Mouse (Mus musculus) liver, postnatal 0 days (tissue): ENCODE data around the gene Vps37d.

Experiments
- CTCF ChIP-seq: sonication (generic); IDR thresholded peaks from 2 replicates; pipeline ENCODE4 v1.5.1; 2016; ENCODE audit warnings: antibody characterized with exemption, low read depth
- EP300 ChIP-seq: IDR thresholded peaks from 2 replicates; pipeline ENCODE4 v1.6.1; 2016; ENCODE audit warnings: antibody characterized with exemption, low read depth, mild to moderate bottlenecking

GRCm38 (mm10) chr5:135127669-135128068 is 49.6 kb upstream of the Vps37d start:
- TF ChIP-seq CTCF, result no peak
- TF ChIP-seq EP300, result no peak
